Mouse (Mus musculus) kidney, postnatal 10 days (tissue): ENCODE measurements around the gene Ube2q2.
"Not testable (repeated sequence)": the region's sequence is repeated elsewhere in the genome, so short reads cannot be mapped to it uniquely, and the experiment has no call there.

Experiments
- DNase-seq: peaks from one replicate; pipeline ENCODE4 v3.0.0; 2021; ENCODE audit warnings: mixed read lengths

Ube2q2 gene

GRCm38 (mm10) chr9:55148854-55149498 is at the start of gene Ube2q2:
Gene Ube2q2, plus strand, starts transcription at chr9:55148854.
- DNase-seq = peak; percentile 85

- DNase-seq = no peak
Measured at GRCm38 (mm10) chr9:55101117-55101516, 47.5 kb upstream of the Ube2q2 start.

DNA sequence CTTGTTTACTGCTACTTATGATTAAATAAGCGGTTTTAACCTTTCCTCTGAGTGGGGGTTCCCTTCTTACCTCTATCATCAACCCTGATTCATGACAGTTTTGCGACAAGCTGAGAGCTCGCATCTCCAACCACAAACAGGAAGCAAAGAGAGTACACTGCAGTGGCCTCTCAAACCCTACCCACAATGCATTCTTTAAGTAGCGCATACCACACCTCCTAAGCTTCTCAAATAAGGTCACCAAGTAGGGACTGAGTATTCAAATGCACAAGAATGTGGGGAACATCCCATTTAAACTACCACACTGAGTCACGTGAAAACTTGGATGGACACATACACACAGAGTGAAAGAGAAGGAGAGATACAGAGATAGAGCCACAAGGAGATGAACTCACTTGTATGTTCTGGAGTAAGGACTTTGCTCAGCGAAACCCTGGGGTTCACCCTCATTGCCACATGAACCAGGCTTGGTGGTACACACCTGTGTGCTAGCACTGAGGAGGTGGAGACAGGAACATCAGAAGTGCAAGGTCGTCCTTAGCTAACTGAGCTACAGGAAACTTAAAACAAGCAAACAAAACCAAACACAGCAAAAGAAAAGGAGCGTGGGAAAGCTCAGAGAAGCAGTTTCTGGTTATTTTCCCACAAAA is 46.3 kb upstream of the Ube2q2 start:
- no peak for DNase-seq

GRCm38 (mm10) chr9:55102931-55103630 is 45.6 kb upstream of the Ube2q2 start:
- DNase-seq = no peak

GRCm38 (mm10) chr9:55110059-55110834 is 38.4 kb upstream of the Ube2q2 start:
- peak; percentile 90 for DNase-seq

DNA sequence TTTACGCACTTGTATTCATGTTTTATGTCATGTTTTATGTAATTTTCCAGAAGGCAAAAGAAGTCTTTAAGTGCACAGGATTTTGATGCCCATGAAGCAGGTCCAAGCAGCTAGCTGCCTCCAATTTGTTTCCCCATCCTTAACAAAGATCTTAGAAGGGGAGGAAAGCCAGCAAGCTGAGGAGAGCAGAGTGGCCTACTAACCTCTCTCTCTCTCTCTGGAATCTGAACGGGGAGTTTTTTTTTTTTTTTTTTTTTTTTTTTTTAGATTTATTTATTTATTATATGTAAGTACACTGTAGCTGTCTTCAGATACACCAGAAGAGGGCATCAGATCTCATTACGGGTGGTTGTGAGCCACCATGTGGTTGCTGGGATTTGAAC is 37.8 kb upstream of the Ube2q2 start:
- not testable (repeated sequence) for DNase-seq

DNA sequence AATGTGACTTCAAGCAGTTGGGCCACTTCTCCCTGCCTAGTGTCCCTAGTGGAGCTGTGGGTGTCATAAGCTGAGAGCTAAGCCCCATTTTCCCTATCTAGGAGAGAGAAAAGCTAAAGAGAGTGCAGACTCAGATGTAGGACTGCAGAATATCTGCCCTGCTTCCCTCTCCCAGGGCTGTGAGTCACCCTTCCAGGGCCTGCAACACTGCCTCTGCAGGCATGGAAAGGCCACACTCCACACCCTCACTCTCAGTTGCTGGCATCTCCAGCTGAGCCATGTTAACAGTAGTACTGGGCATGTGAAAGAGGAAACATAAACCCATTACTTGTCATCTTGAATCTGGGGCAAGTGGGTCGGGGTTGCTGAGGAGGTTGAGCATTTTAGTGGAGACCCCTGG is 33.9 kb upstream of the Ube2q2 start:
- no peak for DNase-seq

GRCm38 (mm10) chr9:55117293-55118055 is 31.2 kb upstream of the Ube2q2 start:
- DNase-seq = no peak

GRCm38 (mm10) chr9:55122586-55122985 is 26.1 kb upstream of the Ube2q2 start:
- no peak for DNase-seq

- DNase-seq = no peak
Measured at GRCm38 (mm10) chr9:55125735-55126134, 22.9 kb upstream of the Ube2q2 start.

- no peak for DNase-seq
Measured at GRCm38 (mm10) chr9:55126295-55126694, 22.4 kb upstream of the Ube2q2 start.

DNA sequence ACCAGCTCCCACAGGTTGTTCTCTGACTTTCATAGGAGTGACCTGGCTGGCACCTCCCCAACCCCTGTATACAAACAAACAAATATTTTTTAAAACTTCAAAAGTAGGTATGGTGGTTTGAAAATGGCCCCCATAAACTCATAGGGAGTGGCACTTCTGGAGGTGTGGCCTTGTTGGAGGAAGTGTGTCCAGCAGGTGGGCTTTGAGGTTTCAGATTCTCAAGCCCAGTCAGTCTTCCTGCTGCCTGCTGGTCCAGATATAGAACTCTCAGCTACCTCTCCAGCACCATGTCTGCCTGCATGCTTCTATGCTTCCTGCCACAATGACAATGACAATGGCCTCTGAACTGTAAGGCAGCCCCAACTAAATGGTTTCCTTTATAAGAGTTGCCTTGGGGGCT is 16.8 kb upstream of the Ube2q2 start:
- DNase-seq = no peak

DNA sequence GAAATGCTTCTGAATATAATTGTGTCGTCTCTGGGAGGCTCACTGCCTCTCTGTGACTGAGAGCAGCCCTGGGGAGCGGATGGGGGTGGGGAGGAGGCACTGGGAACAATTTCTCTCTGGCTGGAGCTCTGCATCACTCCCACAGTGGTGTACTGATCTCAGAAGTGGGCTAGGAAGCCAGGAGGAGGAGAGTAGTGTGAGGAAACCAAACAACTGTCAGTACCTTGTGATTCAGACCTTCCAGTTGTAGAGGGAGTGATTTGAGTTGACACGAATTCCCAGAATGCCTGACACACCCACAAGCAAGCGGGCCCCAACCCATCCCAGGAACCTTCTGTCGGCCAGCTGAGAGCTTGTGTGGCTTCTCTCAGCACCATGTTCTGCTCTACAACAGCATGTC is 12.1 kb upstream of the Ube2q2 start:
- no peak for DNase-seq

GRCm38 (mm10) chr9:55137112-55137511 is 11.5 kb upstream of the Ube2q2 start:
- no peak for DNase-seq

DNA sequence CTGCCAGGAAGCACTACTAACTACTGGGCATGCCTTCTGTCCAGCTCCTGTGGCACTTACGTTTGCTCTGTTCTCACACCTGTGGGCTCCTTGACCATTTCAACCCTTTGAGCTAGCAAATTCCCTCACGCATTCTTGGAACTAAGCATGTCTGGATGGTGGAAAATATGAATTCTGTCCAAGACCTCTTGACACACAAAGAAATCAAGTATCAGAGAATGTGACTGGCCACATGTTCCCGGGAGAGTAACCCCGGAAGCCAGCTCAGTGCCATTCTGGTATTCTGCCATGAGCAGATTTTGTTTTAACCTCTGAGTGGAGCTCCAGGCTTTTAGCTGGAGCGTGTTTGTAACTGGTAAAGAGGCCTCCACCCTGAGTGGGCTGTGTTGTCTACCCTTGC is 8.7 kb upstream of the Ube2q2 start:
- no peak for DNase-seq

DNA sequence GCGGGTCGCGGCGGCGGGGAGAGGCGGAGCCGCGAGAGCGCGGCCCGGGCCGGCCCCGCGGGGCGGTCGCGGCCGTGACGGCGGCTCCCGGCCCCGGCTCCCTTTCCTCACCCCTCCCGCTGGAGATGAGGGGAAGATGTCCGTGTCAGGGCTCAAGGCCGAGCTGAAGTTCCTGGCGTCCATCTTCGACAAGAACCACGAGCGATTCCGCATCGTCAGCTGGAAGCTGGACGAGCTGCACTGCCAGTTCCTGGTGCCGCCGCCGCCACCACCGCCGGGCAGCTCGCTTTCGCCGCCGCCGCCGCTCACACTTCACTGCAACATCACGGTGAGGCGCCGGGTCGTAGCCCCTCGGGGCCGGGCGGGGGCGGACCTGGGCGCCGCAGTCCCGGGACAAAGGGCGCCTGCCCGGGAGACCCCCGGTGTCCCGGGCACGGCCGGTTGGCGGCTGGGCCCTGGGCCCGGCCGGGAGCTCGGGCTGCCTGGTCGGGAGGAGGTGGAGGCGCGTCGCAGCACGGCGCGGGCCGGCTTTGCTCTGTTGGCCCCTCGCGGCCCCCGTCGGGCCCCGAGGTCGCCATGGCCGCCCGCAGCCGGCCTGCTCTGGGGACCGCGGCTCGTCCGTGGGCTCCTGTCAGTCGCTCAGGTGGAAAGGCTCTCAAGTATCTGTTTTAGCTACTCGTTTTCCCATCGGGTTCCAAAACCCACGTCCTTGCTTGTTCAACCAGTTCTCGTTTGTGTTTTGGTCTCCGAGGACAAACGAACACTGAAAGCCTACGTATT is 1.0 kb downstream of the Ube2q2 start:
- DNase-seq = peak; percentile 70

DNA sequence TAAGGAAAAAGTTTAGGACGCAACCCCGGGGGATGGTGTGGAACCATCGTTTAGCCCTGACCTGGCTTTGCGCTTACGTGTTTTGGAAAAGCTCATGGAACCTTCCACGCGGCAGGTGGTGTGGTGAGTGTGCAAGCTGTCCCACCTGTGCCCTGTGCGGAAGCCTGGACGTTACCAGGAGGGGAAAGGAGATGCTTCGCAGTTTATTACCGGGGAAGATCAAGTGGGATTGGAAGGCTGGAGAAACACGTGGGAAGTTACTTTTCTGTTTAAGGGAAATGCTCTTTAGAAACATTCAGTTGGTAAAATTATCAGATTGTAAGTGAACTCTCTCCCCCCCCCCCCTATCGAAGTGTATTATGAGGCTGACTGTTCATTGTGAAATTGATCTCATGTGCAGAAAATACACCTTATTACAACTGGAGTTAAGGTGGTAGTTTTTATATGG is 1.6 kb downstream of the Ube2q2 start:
- peak; percentile 26 for DNase-seq

GRCm38 (mm10) chr9:55151096-55151495 is 2.4 kb downstream of the Ube2q2 start:
- DNase-seq = peak; percentile 26

DNA sequence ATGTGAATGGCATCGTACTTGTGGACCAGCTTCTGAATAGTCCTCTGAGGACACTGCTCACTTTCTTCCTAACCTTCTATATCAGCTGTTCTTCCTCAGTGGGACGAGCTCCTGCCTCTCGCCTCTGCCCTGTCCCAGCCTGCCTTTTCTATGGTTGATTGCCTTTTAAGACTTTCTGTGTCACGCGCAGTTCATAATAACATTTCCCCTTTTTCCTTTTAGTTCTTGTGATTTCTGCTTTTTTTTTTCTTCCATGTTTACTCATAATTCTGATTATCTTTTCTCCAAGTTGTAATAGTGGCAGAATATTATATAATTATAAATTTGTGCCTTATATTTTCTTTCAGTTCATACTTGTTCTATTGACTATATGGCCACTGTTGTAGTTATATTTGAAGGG is 4.3 kb downstream of the Ube2q2 start:
- DNase-seq = no peak

DNA sequence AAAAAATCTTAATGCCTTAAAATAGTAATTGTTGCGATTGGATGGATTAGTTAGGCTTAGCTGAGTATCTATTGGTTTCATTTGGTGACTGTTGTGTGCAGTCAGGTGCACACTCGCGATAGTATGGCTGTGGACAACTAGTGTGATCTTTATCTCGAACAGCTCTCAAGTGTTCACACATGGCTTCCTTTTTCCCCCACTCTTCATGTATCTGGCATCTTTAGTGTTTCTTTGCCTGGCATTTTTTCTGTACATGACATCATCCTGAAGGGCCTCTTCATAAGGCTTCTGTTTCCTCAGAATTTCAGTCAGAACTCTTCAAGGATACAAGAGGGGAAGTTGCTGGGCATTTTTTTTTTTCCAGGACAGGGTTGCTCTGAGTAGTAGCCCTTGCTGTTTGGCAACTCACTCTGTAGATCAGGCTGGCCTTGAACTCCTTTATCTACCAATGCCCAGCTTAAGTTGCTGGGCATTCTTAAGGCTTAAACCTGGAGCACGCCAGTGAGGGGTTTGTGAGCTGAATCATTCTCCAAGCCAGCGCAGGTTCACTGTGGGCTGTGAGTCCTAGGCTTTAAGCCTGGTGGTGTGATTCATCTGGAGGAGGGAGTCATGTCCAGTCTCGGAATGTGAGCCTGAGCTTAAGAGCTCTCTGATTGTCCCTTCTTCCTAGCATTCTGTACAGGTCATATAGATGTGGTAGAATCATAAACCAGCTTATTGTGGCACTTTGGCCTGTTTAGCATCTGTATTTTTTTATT is 22.2 kb downstream of the Ube2q2 start:
- DNase-seq = no peak

- DNase-seq = no peak
Measured at GRCm38 (mm10) chr9:55172195-55172685, 23.6 kb downstream of the Ube2q2 start.
